Mouse (Mus musculus) adrenal gland, postnatal 14 days (tissue): ENCODE measurements around the gene Ppp2r5e. TPM values are rescaled to one million over a fixed set of nuclear protein-coding genes. Genes with fewer than 3 reads are reported as not detected.

Experiments
- DNase-seq: peaks from one replicate; pipeline ENCODE4 v3.0.0; 2021; ENCODE audit warnings: mixed read lengths
- total RNA-seq: library from RNA; stranded (reverse); gene quantifications from 2 replicates; pipeline ENCODE4 v1.2.3, GENCODE M21; 2021

Ppp2r5e gene
- total RNA-seq, 1 experiment from 2014 or later, result 47.5 TPM

DNA sequence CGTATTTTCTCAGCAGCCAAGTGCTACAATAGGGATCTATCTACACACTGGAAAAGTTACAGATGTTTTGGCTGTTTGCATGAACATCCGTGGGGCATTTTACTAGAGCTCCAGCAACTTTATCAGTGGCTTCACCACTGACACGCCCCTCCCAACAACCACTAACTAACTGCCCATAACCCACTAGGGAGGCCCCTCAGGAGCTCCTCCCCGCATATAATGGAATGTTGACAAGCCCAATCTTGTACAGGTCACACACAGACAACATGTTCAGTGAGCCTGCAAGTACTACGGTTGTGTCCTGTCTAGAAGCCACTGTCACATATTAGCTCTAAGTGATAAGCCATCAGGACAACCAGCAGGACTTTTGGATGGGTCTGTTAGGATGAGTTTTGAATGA lies 18.8 kb downstream of the Ppp2r5e start:
- no peak for DNase-seq

- peak; percentile 81 for DNase-seq
These were observed 23.8 kb downstream of the Ppp2r5e start for GRCm38 (mm10) chr12:75572271-75572670.

GRCm38 (mm10) chr12:75570138-75570537 lies 25.9 kb downstream of the Ppp2r5e start:
- DNase-seq, result no peak

DNA sequence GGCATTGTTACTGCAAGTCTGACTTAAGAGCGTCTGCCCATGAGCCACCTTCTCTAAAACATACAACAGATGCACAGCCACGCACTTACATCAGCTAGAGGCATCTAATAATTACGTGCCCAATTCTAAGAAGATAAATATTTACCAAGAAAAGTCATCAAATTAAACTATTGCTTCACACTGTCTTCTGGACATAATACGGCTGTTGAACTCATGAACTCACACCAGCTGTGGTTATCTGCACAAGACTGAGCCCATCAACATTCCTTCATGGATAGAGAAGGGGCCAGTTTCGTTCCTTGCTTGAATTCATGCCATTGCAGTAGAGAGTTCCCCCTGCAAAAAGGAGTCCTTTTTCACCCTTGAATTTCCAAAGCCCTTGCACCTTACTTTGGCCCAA lies 28.3 kb downstream of the Ppp2r5e start:
- DNase-seq, result no peak

GRCm38 (mm10) chr12:75565756-75566155 lies 30.3 kb downstream of the Ppp2r5e start:
- no peak for DNase-seq

DNA sequence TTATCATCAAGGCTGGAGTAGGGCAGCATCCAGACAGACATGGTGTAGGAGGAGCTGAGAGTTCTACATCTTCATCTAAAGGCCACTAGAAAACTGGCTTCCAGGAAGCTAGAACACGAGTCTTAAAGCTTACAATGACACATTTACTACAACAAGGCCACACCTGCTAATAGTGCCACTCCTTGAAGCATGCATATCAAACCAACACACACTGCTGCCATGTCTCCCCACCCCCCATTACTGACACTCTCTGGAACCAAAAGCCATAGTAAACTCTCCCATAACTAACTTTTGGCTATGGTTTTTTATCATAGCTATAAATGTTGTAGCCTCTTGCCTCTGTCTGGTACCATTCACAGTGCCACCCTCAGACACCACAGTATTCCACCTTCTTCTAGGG lies 31.5 kb downstream of the Ppp2r5e start:
- no peak for DNase-seq

DNA sequence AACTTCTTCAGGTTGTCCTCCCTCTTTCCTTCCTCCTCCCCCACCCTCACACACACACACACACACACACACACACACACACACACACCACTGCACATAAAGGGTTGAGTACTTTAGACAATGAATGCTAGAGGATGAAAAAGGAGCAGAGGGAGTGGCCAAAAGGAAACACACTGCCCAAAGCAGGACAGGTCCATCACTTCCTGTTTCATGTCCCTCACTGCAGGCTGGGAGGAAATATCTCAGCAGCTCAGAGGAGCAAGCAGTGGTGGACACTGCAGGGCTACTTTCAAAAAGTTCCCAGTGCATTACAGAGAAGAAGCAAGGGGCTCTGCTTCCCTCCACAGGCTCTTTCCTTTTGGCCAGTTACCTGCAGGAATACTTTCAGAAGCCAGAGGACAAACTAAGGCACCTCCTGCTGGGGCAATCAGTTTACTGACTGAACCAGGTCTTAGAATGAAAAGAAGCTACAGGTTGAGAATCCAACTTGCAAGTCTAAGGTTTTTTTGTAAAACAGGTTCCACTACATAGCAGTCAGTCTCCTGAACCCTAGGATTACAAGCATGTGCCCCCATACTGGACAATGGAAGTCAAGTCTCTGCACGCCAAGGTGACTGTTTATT lies 32.9 kb downstream of the Ppp2r5e start:
- DNase-seq, result no peak

GRCm38 (mm10) chr12:75560681-75561387 lies 35.2 kb downstream of the Ppp2r5e start:
- DNase-seq, result no peak

- peak; percentile 30 for DNase-seq
These were observed 36.8 kb downstream of the Ppp2r5e start for GRCm38 (mm10) chr12:75559196-75559595.

GRCm38 (mm10) chr12:75557813-75558212 lies 38.2 kb downstream of the Ppp2r5e start:
- no peak for DNase-seq

GRCm38 (mm10) chr12:75555032-75555431 lies 41.0 kb downstream of the Ppp2r5e start:
- no peak for DNase-seq

DNA sequence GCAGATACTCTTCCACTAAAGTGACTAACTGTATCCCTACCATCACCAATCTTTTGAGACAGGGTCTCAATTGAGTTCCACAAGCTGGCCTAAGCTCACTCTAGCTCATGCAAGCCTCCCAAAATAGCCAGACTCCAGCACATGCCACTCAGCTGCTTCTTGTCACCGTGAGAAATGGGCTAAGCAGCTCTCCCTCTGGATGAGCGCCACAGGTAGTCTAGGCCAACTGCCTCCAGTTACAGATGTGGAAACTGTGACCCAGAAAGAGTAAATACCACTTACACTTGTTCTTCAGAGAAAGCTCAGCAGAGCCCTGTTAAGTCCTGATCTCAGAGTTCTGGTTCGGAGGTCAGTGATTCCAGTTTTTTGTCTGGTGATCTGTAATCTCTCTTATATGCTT lies 43.7 kb downstream of the Ppp2r5e start:
- peak; percentile 24 for DNase-seq

GRCm38 (mm10) chr12:75551671-75552070 lies 44.4 kb downstream of the Ppp2r5e start:
- DNase-seq, result no peak

DNA sequence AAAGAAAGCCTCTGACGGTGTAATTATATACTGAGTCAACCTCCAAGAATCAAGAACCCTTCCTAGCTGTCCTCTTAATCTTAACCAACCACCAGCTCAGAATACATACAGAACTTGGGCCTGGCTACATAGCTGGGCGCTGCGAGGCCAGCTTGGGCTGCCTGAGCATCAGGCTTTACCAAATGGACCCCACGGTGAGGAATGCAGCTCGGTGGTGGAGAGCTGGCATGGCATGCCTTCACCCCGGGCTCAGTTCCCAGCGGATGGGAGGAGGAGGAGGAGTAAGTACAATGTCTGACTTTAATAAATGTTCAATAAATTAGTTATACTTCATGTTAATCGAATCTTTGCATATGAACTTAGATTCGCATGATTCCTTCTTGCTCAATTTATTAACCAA lies 47.0 kb downstream of the Ppp2r5e start:
- no peak for DNase-seq

DNA sequence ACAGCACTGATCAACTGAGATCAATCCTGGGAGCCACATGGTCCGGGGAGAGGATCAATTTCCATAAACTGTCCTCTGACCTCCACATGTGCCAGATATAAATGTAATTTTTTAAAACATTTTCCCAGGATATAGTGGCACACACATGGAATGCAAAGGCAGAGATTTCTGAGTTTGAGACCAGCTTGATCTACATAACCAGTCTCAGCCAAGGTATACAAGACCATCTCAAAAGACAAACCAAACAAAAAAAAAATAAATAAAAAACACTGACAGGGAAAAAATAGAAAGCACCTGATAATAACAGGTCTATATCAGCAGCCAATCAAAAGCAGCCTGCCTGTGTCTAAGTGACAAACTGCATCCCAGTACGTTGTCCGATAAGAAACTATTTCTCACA lies 48.9 kb downstream of the Ppp2r5e start:
- DNase-seq, result no peak

- DNase-seq, result no peak
These were observed 49.8 kb downstream of the Ppp2r5e start for GRCm38 (mm10) chr12:75546241-75546640.

DNA sequence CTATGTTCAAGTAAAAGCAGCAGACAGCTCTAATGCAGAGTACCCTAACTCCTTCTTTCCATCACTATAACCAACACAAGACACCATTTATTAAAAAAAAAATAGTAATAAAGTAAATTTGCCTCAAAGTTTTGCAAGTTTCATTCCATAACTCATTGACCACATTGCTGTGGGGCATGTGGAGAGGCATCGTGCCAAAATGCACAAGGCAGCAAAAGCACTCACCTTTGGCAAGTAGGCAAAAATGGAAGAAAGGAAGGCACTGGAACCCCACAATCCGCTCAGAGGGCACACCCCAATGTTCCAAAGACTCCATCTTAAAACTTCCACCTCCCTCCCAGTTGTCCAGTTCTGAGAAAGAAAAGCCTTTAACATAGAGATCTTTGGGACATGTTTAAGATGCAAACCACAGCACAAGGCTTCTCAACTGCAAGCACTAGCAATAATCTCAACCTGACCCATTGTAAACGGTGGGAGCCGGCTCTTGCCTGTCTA lies 50.6 kb downstream of the Ppp2r5e start:
- DNase-seq, result no peak

DNA sequence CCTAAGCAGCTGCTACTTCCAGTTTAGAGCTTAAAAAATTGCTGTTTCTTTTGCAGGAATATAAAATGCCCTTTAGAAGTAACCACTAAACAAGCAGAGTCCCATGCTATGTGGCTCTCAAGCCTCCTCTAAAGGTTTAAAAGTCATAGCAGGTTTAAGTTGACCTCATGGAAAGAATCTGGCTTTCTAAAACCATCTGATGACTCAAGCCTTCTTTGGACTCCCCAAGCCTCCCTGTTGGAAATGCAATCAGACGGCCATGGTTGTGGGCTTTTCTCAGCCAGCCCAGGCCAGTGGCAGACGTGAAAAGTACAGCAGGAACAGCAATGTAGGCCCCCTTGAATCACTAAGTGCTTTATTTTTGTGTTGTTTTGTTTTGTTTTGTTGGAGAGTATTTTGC lies 51.4 kb downstream of the Ppp2r5e start:
- DNase-seq, result no peak

DNA sequence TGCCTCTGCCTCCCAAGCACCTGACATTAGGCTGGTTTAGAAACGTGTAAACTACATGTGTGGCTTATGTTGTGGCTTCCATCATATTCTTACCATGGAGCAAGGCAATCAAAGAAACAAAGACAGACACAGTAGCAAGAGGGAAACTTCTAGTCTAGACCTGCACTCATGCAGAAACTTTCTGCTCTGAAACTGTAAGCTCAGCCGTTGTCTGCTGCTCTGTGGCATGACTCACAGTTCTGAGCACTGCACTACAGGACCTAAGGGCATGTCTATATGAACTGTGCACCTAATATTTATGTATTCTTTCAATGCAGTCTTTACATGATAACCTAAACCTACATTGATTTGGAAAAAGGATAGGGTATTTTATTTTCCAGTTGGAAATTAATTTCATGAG lies 51.8 kb downstream of the Ppp2r5e start:
- no peak for DNase-seq

DNA sequence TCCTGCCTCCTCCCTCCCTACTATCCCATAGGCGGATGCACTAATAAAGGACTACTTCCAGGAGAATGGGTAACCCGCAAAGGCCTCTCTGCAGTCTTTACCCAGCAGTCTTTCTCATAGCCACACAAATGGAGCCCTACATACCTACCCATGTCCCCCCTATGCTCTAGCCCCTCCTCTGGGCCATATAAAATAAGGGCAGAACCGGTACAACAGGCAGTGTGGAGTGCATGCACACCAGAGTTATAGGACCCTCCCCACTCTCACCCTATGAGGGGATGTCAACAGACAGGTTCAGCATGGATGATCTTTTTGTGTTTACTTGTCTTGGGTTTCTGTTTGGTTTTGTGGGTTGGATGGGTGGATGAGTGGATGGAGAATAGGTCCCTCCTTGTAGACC lies 52.7 kb downstream of the Ppp2r5e start:
- DNase-seq, result no peak

DNA sequence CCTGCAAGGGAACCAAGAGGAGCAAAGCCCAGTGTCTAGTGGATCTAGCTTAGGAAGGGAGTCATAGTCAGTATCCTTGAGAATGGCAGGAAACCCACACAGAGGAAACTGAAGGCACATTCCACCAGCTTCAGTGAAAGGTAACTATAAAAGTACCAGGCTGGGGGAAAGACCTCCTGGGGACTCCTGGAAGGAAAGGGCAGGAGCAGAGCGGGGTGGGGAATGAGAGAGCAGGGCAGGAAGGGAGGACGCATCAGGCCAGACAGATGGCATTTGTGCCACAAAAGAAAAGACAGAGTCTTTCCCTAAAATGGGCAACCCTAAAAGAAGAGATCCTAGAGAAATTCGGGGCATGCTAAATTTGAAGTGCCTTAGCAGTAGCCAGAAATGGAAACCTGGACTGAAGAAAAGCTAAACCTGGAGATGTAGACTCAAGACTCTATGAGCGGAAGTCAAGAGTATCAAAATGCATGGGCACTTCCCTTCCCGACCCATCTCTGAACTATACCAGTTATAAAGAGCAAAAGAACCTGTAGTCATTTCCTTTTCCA lies 55.3 kb downstream of the Ppp2r5e start:
- DNase-seq, result no peak

DNA sequence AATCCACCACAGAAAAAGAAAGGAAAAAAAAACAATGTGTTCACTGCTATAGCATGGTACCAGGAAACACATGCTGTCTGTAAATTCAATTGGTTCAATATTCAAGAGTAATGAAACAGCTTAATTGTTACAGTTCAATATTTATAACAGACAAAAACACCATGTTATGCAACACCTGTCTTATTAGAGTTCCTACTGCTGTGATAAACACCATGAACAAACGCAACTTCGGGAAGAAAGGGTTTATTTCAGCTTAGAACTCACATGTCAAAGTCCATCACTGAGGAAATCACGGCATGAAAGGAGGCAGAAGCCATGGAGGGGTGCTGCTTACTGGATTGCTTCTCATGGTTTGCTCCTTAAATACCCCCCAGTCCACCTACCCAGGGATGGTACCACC lies 56.8 kb downstream of the Ppp2r5e start:
- no peak for DNase-seq

DNA sequence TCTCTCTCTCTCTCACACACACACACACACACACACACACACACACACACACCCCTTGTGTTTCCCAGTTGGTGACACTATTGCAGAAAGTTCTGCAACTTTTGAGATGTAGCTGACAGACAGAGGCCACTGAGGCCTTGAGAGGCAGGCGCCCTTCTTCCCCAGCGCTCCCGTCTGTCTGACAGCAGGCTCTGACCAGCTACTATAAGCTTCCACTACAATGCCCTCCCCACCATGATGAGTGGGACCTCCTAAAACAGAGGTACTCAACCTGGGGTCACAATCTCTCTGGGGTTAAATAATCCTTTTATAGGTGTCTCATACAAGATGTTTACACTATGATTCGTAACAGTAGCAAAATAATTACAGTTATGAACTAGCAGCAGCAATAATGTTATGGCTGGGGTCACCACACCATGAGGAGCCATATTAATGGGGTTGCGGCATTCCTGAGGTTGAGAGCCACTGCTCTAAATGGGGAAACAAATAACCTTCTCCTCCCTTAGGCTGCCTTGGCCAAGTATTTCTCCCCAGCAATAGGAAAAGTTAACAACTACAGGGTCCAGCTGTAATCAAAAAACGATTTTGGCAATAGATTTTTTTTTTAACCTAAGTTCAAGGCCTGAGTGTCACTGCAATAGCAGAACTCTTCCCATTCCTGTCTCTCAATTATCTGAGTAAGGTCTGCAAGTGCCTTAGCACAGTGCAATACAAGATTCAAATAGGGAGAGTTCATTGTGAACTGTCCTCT lies 58.2 kb downstream of the Ppp2r5e start:
- DNase-seq, result peak; percentile 65
